Mouse (Mus musculus): ENCODE measurements at regions not wholly inside any gene's neighbourhood (a gene's known extent, or its start where the extent isn't known, plus 50 kb on each side); places are given as distances from the start of the nearest gene placed in this dataset.

- Histone ChIP-seq H3K9ac (replicated peaks; ENCODE audit: low read depth, low read length) (no peak overlapping the region), H3K4me3 (ENCODE audit: low read depth, low read length) (no peak overlapping the region), H3K27ac (ENCODE audit: low read depth) (no peak overlapping the region), H3K27me3 (ENCODE audit: control insufficient read depth, insufficient read depth, low read length) (no peaks in the 10 kb centered on the region), H3K9me3 (replicated peaks; ENCODE audit: control insufficient read depth, low read length) (no peaks in the 10 kb centered on the region), H3K36me3 (replicated peaks; ENCODE audit: control insufficient read depth, insufficient read depth, low read length) (no peaks in the 10 kb centered on the region), H3K4me1 (ENCODE audit: control insufficient read depth, insufficient read depth) (no peaks in the 10 kb centered on the region), H3K4me2 (ENCODE audit: low read depth, low read length) (no peak overlapping the region)
- 42% methylated on average over 1 of the region's 1 CpGs for WGBS
- no peak for ATAC-seq (ENCODE audit: insufficient read depth, low read depth)
- TF ChIP-seq EP300 (IDR thresholded peaks at IDR 0.05; ENCODE audit: low read depth), result no peak
- no peak for TF ChIP-seq CTCF (IDR thresholded peaks at IDR 0.05; ENCODE audit: low read depth)
- no peak for DNase-seq (ENCODE audit: low spot score)
These were observed 151.1 kb downstream of the Sp3 start for GRCm38 (mm10) chr2:72829139-72829538.

GRCm38 (mm10) chr2:72832770-72833169 is 147.5 kb downstream of the Sp3 start:
- no peak for DNase-seq (ENCODE audit: low spot score)
- Histone ChIP-seq H3K4me2 (ENCODE audit: low read depth, low read length) (no peak overlapping the region), H3K9ac (replicated peaks; ENCODE audit: low read depth, low read length) (no peak overlapping the region), H3K27ac (ENCODE audit: low read depth) (no peak overlapping the region), H3K36me3 (replicated peaks; ENCODE audit: control insufficient read depth, insufficient read depth, low read length) (no peaks in the 10 kb centered on the region), H3K27me3 (ENCODE audit: control insufficient read depth, insufficient read depth, low read length) (no peaks in the 10 kb centered on the region), H3K4me3 (ENCODE audit: low read depth, low read length) (no peak overlapping the region), H3K9me3 (replicated peaks; ENCODE audit: control insufficient read depth, low read length) (no peaks in the 10 kb centered on the region), H3K4me1 (ENCODE audit: control insufficient read depth, insufficient read depth) (peaks cover 2% of the 10 kb centered on the region; the same call in 1 of the 2 replicates)
- TF ChIP-seq CTCF (IDR thresholded peaks at IDR 0.05; ENCODE audit: low read depth), result no peak
- TF ChIP-seq EP300 (IDR thresholded peaks at IDR 0.05; ENCODE audit: low read depth), result no peak
- ATAC-seq (ENCODE audit: insufficient read depth, low read depth), result no peak
- 91% methylated on average over 10 of the region's 10 CpGs for WGBS

GRCm38 (mm10) chr2:72838085-72838727 is 142.0 kb downstream of the Sp3 start:
- 36% methylated on average over 6 of the region's 6 CpGs for WGBS
- Histone ChIP-seq H3K36me3 (replicated peaks; ENCODE audit: control insufficient read depth, insufficient read depth, low read length) (no peaks in the 10 kb centered on the region), H3K27ac (ENCODE audit: low read depth) (no peak overlapping the region), H3K4me1 (ENCODE audit: control insufficient read depth, insufficient read depth) (peaks cover 5% of the 10 kb centered on the region; the same call in 1 of the 2 replicates), H3K4me3 (ENCODE audit: low read depth, low read length) (no peak overlapping the region), H3K4me2 (ENCODE audit: low read depth, low read length) (no peak overlapping the region), H3K9me3 (replicated peaks; ENCODE audit: control insufficient read depth, low read length) (no peaks in the 10 kb centered on the region), H3K27me3 (ENCODE audit: control insufficient read depth, insufficient read depth, low read length) (no peaks in the 10 kb centered on the region), H3K9ac (replicated peaks; ENCODE audit: low read depth, low read length) (no peak overlapping the region)
- peak; percentile 82 for ATAC-seq (ENCODE audit: insufficient read depth, low read depth)
- peak; percentile 55 for DNase-seq (ENCODE audit: low spot score)
- TF ChIP-seq CTCF (IDR thresholded peaks at IDR 0.05; ENCODE audit: low read depth), result no peak
- TF ChIP-seq EP300 (IDR thresholded peaks at IDR 0.05; ENCODE audit: low read depth), result no peak

GRCm38 (mm10) chr2:72839673-72840072 is 140.6 kb downstream of the Sp3 start:
- 78% methylated on average over 5 of the region's 5 CpGs for WGBS
- Histone ChIP-seq H3K4me3 (ENCODE audit: low read depth, low read length) (no peak overlapping the region), H3K27ac (ENCODE audit: low read depth) (no peak overlapping the region), H3K36me3 (replicated peaks; ENCODE audit: control insufficient read depth, insufficient read depth, low read length) (no peaks in the 10 kb centered on the region), H3K9me3 (replicated peaks; ENCODE audit: control insufficient read depth, low read length) (no peaks in the 10 kb centered on the region), H3K4me1 (ENCODE audit: control insufficient read depth, insufficient read depth) (peaks cover 5% of the 10 kb centered on the region; the same call in 1 of the 2 replicates), H3K4me2 (ENCODE audit: low read depth, low read length) (no peak overlapping the region), H3K9ac (replicated peaks; ENCODE audit: low read depth, low read length) (no peak overlapping the region), H3K27me3 (ENCODE audit: control insufficient read depth, insufficient read depth, low read length) (no peaks in the 10 kb centered on the region)
- ATAC-seq (ENCODE audit: insufficient read depth, low read depth), result no peak
- TF ChIP-seq EP300 (IDR thresholded peaks at IDR 0.05; ENCODE audit: low read depth) (no peak), CTCF (IDR thresholded peaks at IDR 0.05; ENCODE audit: low read depth) (no peak)
- DNase-seq (ENCODE audit: low spot score), result no peak

- TF ChIP-seq EP300 (IDR thresholded peaks at IDR 0.05; ENCODE audit: low read depth), result no peak
- no peaks in the 10 kb centered on the region for H3K9me3 ChIP-seq (replicated peaks; ENCODE audit: control insufficient read depth, low read length)
- DNase-seq (ENCODE audit: low spot score) (peak; percentile 47), ATAC-seq (ENCODE audit: insufficient read depth, low read depth) (peak; percentile 47)
- H3K4me1 ChIP-seq (ENCODE audit: control insufficient read depth, insufficient read depth), result peaks cover 5% of the 10 kb centered on the region; the same call in 1 of the 2 replicates
- no peak overlapping the region for H3K4me3 ChIP-seq (ENCODE audit: low read depth, low read length)
- peak overlapping the region; percentile 10; the same call in 1 of the 2 replicates for H3K27ac ChIP-seq (ENCODE audit: low read depth)
- H3K27me3 ChIP-seq (ENCODE audit: control insufficient read depth, insufficient read depth, low read length), result no peaks in the 10 kb centered on the region
- no peak overlapping the region for H3K9ac ChIP-seq (replicated peaks; ENCODE audit: low read depth, low read length)
- 52% methylated on average over 5 of the region's 5 CpGs for WGBS
- H3K36me3 ChIP-seq (replicated peaks; ENCODE audit: control insufficient read depth, insufficient read depth, low read length), result no peaks in the 10 kb centered on the region
- H3K4me2 ChIP-seq (ENCODE audit: low read depth, low read length), result 0 out of 2 replicates have a peak overlapping the region, but pooled peaks have one; percentile 5
These were observed 138.9 kb downstream of the Sp3 start for GRCm38 (mm10) chr2:72841367-72841766.

- WGBS, result 77% methylated on average over 2 of the region's 2 CpGs
- DNase-seq (ENCODE audit: low spot score), result no peak
- no peaks in the 10 kb centered on the region for H3K4me1 ChIP-seq (ENCODE audit: control insufficient read depth, insufficient read depth)
These were observed 136.6 kb downstream of the Sp3 start for GRCm38 (mm10) chr2:72843610-72844009.

More at GRCm38 (mm10) chr2:72843610-72844009, 136.6 kb downstream of the Sp3 start:
- H3K9ac ChIP-seq (replicated peaks; ENCODE audit: low read depth, low read length), result no peak overlapping the region
- H3K36me3 ChIP-seq (replicated peaks; ENCODE audit: control insufficient read depth, insufficient read depth, low read length), result no peaks in the 10 kb centered on the region
- H3K27ac ChIP-seq (ENCODE audit: low read depth), result no peak overlapping the region
- H3K9me3 ChIP-seq (replicated peaks; ENCODE audit: control insufficient read depth, low read length), result no peaks in the 10 kb centered on the region
- no peaks in the 10 kb centered on the region for H3K27me3 ChIP-seq (ENCODE audit: control insufficient read depth, insufficient read depth, low read length)
- no peak for ATAC-seq (ENCODE audit: insufficient read depth, low read depth)
- TF ChIP-seq CTCF (IDR thresholded peaks at IDR 0.05; ENCODE audit: low read depth) (no peak), EP300 (IDR thresholded peaks at IDR 0.05; ENCODE audit: low read depth) (no peak)
- no peak overlapping the region for H3K4me2 ChIP-seq (ENCODE audit: low read depth, low read length)
- no peak overlapping the region for H3K4me3 ChIP-seq (ENCODE audit: low read depth, low read length)

Data from heart, postnatal 0 days (tissue).